Mouse (Mus musculus): ENCODE data around the gene Rfx7.

The Rfx7 gene

DNA sequence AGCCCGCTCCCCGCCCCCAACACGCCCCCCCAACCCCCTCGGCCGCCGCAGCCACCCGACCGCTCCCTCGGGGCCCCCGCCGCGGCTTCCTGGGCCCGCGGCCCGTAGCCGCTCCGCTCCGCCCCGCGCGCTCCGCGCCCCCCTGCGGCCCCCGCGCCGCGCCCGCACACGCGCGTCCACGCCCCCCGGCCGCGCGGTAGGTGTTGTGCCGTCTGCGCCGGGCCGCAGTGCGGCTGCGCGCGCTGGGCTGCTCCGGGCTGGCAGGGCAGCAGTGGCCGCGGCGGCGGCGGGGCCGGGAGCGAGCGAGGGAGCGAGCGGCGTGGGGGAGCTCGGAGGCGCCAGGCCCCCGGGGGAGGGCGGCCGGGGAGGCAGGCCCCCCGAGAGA lies at the start of gene Rfx7:
TSS of gene Rfx7 (plus strand) at position 245 of the 385 bp plus-strand sequence.
- in situ Hi-C loops (cut with MboI; ENCODE audit: unreplicated experiment in 2 of 2), result loop anchor here in 1 of 2 experiments (25.0 kb wide), 1 partner anchor 130 kb away; the partner anchor contains the start of gene Nedd4

DNA sequence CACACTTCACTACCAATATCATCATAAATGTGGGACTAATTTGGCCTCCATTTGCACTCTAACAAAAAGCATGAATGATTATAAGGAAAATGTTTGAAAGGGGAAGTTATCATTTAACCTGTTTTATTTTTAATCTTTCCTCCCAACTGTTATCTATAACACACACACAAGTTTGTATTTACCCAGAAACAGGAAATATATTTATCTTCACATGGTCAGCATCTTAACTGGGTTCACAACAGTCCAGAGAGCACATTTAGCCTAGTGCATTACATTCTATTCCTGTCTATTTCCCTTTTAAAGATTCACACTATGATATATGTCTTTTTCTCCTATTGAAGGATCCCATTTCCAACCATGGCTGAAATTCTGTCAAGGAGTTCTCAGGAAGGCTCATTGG lies 43.5 kb upstream of the Rfx7 start:
- in situ Hi-C loops (cut with MboI; ENCODE audit: unreplicated experiment in 2 of 2), result no loop called here

DNA sequence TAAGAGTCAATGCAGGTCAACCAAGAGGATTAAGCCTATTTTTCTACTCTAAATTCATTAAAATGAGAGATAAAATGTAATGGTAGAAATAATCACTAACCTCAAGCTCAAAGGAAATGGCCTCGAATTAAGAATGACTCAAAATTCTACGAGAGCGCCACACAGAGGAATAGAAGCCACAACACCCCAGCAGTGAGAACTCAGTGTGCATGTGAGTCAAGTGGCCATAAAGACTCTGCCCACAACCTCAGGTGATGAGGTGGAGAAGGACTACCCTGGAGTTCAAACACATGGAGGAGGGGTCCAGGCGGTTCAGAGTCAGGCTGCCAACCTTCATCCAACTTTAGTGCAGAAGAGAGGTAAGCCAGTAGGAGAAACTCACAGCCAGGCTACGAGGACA lies 42.9 kb upstream of the Rfx7 start:
- in situ Hi-C loops (cut with MboI; ENCODE audit: unreplicated experiment in 2 of 2), result no loop called here

GRCm38 (mm10) chr9:72491559-72492193 lies 40.4 kb upstream of the Rfx7 start:
- in situ Hi-C loops (cut with MboI; ENCODE audit: unreplicated experiment in 2 of 2), result loop anchor here (5.0 kb wide), 1 partner anchor 36 kb away; no protein-coding TSS in a partner anchor

- in situ Hi-C loops (cut with MboI; ENCODE audit: unreplicated experiment in 2 of 2), result loop anchor here (5.0 kb wide), 1 partner anchor 35 kb away; no protein-coding TSS in a partner anchor
Measured at GRCm38 (mm10) chr9:72492194-72492565, 39.9 kb upstream of the Rfx7 start, which contains the start of gene Tex9. Gene Tex9 (minus strand): TSS chr9:72492212.

- in situ Hi-C loops (cut with MboI; ENCODE audit: unreplicated experiment in 2 of 2), result loop anchor here (5.0 kb wide), 1 partner anchor 34 kb away; no protein-coding TSS in a partner anchor
Measured at GRCm38 (mm10) chr9:72493465-72493864, 38.6 kb upstream of the Rfx7 start.

DNA sequence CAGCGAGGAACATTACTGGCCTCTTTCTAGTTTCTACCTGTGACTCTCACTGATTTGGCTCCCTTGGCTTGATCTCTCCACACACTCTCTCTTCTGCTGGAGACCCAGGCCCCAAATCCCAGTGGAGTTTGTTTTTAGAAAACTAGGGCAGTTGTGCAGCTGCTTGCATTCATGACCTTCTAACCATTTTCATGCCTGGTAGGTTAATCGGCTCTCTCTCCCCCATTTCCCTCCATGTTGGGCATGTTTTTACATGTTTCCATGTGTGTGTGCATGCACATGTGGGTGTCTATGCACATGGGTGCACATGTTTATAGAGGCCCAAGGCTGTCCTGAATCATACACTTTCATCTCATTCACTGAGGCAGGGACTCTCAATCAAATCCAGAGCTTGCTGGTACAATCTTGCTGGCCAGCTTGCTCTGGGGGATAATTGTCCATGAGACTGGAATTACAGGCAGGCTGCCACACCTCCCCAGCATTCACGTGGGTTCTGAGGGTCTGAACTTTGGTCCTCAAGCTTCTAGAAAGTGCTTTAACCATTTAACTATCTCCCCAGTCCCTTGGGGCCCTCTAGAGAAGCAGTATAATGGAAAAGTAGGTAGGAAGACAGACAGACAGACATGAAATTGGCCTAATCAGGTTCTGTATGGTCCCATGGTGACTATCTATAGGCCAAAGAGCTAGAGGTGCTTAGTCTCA lies 37.9 kb upstream of the Rfx7 start:
- in situ Hi-C loops (cut with MboI; ENCODE audit: unreplicated experiment in 2 of 2), result loop anchor here (5.0 kb wide), 1 partner anchor 33 kb away; no protein-coding TSS in a partner anchor

- in situ Hi-C loops (cut with MboI; ENCODE audit: unreplicated experiment in 2 of 2), result no loop called here
Measured at GRCm38 (mm10) chr9:72496691-72497090, 35.3 kb upstream of the Rfx7 start.

DNA sequence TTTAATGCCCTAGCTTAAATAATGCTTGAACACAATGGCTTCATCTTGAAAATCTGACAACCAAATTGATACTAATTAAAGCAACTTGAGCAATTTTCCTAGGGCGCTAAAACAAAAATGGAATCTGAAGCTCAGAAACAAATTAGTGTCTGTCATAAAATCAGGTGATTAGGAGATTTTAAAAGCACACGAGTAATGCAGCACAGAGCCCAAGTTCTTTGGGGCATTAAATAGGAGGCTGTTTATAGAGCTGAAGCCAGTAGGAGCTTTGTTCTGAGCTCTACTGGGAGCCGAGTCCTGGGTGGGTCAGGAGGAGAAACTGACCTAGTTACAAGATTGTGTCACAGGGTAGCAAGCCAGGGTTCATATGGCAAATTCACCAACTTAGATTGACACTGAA lies 34.9 kb upstream of the Rfx7 start:
- in situ Hi-C loops (cut with MboI; ENCODE audit: unreplicated experiment in 2 of 2), result no loop called here

GRCm38 (mm10) chr9:72512229-72512981 lies 19.6 kb upstream of the Rfx7 start:
- in situ Hi-C loops (cut with MboI; ENCODE audit: unreplicated experiment in 2 of 2), result no loop called here

DNA sequence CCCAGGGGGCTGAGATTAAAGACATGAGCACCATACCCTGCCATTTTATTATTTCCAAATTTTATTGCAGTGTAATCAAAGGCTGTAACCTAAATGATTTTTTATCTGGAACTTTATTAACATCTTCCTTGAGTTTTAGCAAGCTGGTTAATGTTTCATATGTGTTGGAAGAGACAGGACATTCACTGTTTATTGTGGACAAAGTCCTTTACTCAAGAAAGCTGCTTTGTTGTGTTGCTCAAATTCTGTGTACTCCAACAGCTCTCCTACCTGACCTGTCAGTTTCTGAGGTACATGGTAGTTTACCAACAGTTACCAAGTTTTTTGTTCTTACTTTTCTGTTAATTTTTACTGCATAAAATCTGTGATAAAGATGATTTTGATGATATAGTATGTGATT lies 16.7 kb upstream of the Rfx7 start:
- in situ Hi-C loops (cut with MboI; ENCODE audit: unreplicated experiment in 2 of 2), result no loop called here

DNA sequence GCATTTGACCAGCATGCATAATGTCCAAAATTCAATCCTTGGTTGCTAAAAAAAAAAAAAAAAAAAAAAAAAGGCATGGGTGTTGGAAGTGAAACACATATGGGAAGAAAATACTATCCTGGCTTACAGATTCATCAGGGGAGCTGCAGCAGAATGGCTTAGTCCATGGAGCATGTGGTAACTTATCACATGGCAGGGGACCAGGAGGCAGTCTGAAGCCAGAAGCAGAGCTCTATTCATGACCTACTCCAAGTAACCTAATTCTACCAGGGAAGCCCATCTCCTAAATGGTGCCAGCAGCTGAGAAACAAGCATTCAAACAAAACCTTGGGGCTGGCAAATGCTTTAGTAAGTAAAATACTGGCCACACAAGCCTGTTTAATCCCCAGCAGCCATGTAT lies 12.8 kb upstream of the Rfx7 start:
- in situ Hi-C loops (cut with MboI; ENCODE audit: unreplicated experiment in 2 of 2), result no loop called here

GRCm38 (mm10) chr9:72520849-72521248 lies 11.2 kb upstream of the Rfx7 start:
- in situ Hi-C loops (cut with MboI; ENCODE audit: unreplicated experiment in 2 of 2), result no loop called here

GRCm38 (mm10) chr9:72526091-72526490 lies 5.9 kb upstream of the Rfx7 start:
- in situ Hi-C loops (cut with MboI; ENCODE audit: unreplicated experiment in 2 of 2), result loop anchor here (5.0 to 25.0 kb wide), 3 partner anchors 34 to 136 kb away; partner anchors contain the start of genes Tex9 (in 2 of the 2) and Nedd4 (in 1 of the 2)

GRCm38 (mm10) chr9:72530237-72530636 lies 1.8 kb upstream of the Rfx7 start:
- in situ Hi-C loops (cut with MboI; ENCODE audit: unreplicated experiment in 2 of 2), result loop anchor here in 1 of 2 experiments (25.0 kb wide), 1 partner anchor 132 kb away; the partner anchor contains the start of gene Nedd4

- in situ Hi-C loops (cut with MboI; ENCODE audit: unreplicated experiment in 2 of 2), result loop anchor here in 1 of 2 experiments (25.0 kb wide), 1 partner anchor 131 kb away; the partner anchor contains the start of gene Nedd4
Measured at GRCm38 (mm10) chr9:72530824-72531223, 1.2 kb upstream of the Rfx7 start.

- in situ Hi-C loops (cut with MboI; ENCODE audit: unreplicated experiment in 2 of 2), result loop anchor here in 1 of 2 experiments (25.0 kb wide), 1 partner anchor 131 kb away; the partner anchor contains the start of gene Nedd4
Measured at GRCm38 (mm10) chr9:72531291-72531995, 597 bp upstream of the Rfx7 start.

GRCm38 (mm10) chr9:72532381-72533088 lies 495 bp downstream of the Rfx7 start:
- in situ Hi-C loops (cut with MboI; ENCODE audit: unreplicated experiment in 2 of 2), result loop anchor here in 1 of 2 experiments (25.0 kb wide), 1 partner anchor 130 kb away; the partner anchor contains the start of gene Nedd4

DNA sequence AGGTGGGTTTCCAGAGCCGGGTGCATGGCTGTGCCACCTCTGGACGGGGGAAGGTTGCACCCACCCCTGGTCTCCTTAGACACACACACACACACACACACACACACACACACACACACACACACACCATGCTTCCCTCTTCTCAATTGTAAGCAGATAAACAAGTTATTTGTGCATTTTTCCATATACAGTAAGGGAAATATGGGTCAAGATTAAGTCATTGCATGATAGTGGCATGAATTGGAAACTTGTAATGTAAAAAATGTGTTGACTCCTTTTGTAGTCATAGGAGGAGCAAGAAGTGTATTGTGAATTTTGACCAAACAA lies 1.0 kb downstream of the Rfx7 start:
- in situ Hi-C loops (cut with MboI; ENCODE audit: unreplicated experiment in 2 of 2), result loop anchor here in 1 of 2 experiments (25.0 kb wide), 1 partner anchor 129 kb away; the partner anchor contains the start of gene Nedd4
